Mouse (Mus musculus): Measurements from ENCODE around the gene Glp2r. TPM values are rescaled to one million over a fixed set of nuclear protein-coding genes. Genes with fewer than 3 reads are reported as not detected.

The Glp2r gene
- 2.2 and 2.7 TPM in 2 replicates for polyA plus RNA-seq (2012; rRNA removed)

DNA sequence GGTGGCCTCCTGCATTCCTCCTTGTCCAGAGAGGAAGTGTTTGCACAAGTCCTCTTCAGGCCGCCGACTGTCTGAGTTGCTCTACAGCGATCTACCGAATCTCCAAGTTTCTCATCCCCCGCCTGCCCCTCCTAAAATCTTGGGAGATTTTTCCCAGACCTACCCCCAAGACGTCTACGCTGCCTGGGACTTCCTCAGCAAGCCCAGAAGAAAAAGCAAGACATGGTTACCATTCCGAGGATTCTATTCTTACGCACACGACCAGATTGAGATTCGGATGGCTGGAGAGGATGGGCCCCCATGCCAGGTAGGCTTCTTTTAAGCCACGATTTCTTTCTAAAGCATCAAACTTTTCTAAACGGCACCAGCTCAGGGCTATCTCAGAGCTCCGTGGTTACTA lies at the start of gene Glp2r:
Gene Glp2r, minus strand, starts transcription at position 101 of the 400 bp plus-strand sequence.

DNA sequence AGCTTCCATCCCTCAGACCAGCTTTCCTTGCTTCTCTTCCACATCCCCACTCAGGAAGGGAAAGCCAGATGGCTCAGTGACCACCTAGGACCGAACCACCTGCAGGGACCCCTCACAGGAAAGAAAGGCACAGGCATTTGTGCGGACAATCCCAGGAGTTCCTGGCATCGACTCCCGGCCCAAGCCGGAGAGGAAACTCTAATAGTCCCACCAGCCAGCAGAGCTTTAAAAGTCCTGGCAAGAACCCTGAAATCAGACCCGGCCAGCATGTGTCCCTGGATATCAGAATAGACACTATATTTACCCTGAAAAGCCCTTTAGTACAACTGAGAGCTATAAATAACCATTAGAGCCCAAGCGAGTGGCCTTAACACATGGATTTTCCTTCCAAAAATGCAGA lies 27.0 kb upstream of the Glp2r start, which contains the start of gene Dhrs7c:
Gene Dhrs7c, plus strand, starts transcription at position 257 of the 400 bp plus-strand sequence.

DNA sequence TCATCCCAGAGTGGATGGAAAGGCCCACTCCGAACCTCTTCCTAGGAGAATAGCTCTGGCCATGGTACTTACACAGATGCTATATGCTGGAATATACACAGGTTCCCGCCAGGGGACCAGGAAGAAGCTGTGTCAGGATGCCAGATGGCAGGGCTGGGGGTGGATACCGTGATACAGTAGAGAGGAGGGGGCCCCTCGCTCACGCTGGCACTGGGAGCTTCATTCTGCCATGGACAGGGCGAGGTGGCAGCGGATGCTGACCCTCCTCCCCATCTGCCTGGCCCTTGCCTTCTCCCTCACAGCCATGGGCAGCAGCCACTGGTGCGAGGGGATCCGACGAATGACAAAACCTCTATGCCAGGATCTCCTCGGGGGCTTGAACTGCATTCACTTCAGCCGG lies 3.4 kb upstream of the Glp2r start, which contains the start of gene Gsg1l2:
Gene Gsg1l2, plus strand, starts transcription at position 230 of the 400 bp plus-strand sequence.

DNA sequence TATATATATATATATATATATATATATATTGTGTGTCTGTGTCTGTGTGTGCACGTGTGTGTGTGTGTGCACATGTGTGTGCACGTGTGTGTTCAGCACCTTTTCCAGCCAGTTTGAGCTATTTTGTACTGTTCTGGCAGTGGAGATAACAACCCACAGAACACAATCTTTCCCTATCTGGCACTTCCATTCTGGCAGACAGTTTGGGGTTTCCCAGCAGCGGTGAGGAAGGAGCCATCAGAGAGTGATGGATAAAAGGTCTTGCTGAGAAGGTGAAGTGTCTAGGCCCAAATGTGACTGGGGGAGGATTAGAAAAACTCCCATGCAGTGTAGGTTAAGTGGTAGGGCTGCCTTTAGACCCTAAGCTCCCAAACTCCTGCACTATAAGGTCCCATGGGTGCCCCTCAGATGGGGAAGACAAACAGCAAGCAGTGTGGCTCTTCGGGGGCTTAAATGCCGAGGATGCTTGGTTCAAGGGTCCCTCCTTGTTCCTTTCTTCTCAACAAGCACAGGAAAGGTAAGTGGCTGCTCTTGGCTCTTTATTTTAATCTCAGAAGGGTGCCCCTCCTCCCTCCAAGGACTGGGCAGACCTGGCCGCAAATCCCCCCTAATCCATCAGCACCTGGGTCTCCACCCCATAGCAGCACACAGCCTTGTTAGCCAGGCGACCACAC lies 76.1 kb downstream of the Glp2r start, which contains the start of gene Rcvrn:
Gene Rcvrn, plus strand, starts transcription at position 624 of the 674 bp plus-strand sequence.

Other genes with a start within 250 kb of the Glp2r start
- not detected in 2 replicates for gene Rcvrn, start 75.8 kb downstream of the Glp2r start, polyA plus RNA-seq (2012; rRNA removed)
- gene Gsg1l2, start 3.5 kb upstream of the Glp2r start, polyA plus RNA-seq (2012; rRNA removed) = 0.29 and 0.38 TPM in 2 replicates
- not detected in 2 replicates for gene Dhrs7c, start 27.0 kb upstream of the Glp2r start, polyA plus RNA-seq (2012; rRNA removed)
- 22.4 and 22.6 TPM in 2 replicates for gene Usp43, start 151.0 kb upstream of the Glp2r start, polyA plus RNA-seq (2012; rRNA removed)
- 1.1 TPM in 2 replicates for gene Cfap52, start 194.5 kb upstream of the Glp2r start, polyA plus RNA-seq (2012; rRNA removed)
- gene Stx8, start 195.0 kb upstream of the Glp2r start, polyA plus RNA-seq (2012; rRNA removed) = 2.4 and 3.1 TPM in 2 replicates

Data from colon, adult 2 months (tissue).